Mouse (Mus musculus) cerebellum, adult 18-20 months (tissue): ENCODE results near the gene Zfp955b.
"Not testable (repeated sequence)": the region's sequence is repeated elsewhere in the genome, so short reads cannot be mapped to it uniquely, and the experiment has no call there.

Experiments used
- DNase-seq, 2 experiments: peaks; one replicate each; pipeline ENCODE4 v3.0.0; 2021

Gene Zfp955b

GRCm38 (mm10) chr17:33289039-33289875, at the start of gene Zfp955b:
TSS of gene Zfp955b (plus strand) at chr17:33289544.
- not testable (repeated sequence) for DNase-seq

GRCm38 (mm10) chr17:33254530-33255318, 34.6 kb upstream of the Zfp955b start, which contains the start of gene Zfp955a:
TSS of gene Zfp955a (minus strand) at chr17:33255145.
- not testable (repeated sequence) for DNase-seq

DNA sequence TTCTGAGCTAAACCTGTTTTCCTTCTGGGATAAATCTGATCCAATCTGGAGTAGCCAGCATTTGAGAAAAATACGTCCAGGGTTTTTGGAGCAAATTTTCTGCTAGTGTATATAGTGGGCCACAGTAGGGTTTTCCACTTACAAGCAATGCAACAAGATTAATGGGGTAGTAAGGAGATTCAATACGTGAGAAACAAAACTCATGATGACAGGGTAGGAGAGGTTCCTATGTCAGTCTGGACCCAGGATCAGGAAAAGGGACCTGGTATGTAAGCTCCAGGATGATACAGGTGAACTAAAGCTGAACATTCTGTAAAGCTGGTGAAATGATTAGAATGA, 34.1 kb upstream of the Zfp955b start:
- not testable (repeated sequence) for DNase-seq

GRCm38 (mm10) chr17:33264376-33264775, 25.0 kb upstream of the Zfp955b start, which contains the start of gene Olfr63:
TSS of gene Olfr63 (plus strand) at chr17:33264676.
- DNase-seq: no peak

- DNase-seq: no peak
These were observed 20.4 kb upstream of the Zfp955b start for GRCm38 (mm10) chr17:33268907-33269306.

- DNase-seq: not testable (repeated sequence)
These were observed 469 bp downstream of the Zfp955b start for GRCm38 (mm10) chr17:33289876-33290149.

DNA sequence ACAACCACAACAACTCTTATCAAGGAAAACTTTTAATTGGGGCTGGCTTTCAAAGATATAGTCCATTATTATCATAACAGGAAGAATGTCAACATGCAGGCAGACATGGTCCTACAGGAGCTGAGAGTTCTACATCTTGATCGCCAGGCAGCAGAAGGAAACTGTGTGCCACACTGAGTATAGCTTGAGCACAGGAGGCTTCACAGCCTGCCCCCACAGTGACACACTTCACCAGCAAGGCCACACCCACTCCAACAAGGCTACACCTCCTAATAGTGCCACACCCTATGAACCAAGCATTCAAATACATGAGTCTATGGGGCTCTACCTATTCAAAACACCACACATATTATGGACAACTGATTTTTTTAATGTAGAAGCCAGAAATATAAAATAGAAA, 63.6 kb downstream of the Zfp955b start:
- no peak for DNase-seq
